Mouse (Mus musculus) bone marrow macrophage, adult 2 months (primary cell): ENCODE measurements around the gene Spats1. TPM values are rescaled to one million over a fixed set of nuclear protein-coding genes. Genes with fewer than 3 reads are reported as not detected.
"Not testable (repeated sequence)": the region's sequence is repeated elsewhere in the genome, so short reads cannot be mapped to it uniquely, and the experiment has no call there.

ENCODE experiments used
- H3K27ac ChIP-seq: 2 replicates; pipeline ENCODE4 v1.5.1; 2012; ENCODE audit warnings: low read depth, low read length; ENCODE audit not compliant: insufficient read depth
- H3K4me1 ChIP-seq: 2 replicates; pipeline ENCODE4 v1.6.1; 2012; ENCODE audit warnings: low read length; ENCODE audit not compliant: control insufficient read depth, insufficient read depth
- H3K4me3 ChIP-seq: 2 replicates; pipeline ENCODE4 v1.5.1; 2012; ENCODE audit warnings: mild to moderate bottlenecking, low read length, moderate library complexity; ENCODE audit not compliant: insufficient read depth
- CTCF ChIP-seq: IDR thresholded peaks from 2 replicates; pipeline ENCODE4 v1.5.1; 2012; ENCODE audit warnings: low read depth, mild to moderate bottlenecking, low read length, moderate library complexity
- POLR2A ChIP-seq: IDR thresholded peaks from 2 replicates; pipeline ENCODE4 v1.6.1; 2012; ENCODE audit warnings: mild to moderate bottlenecking, low read depth, low read length, borderline replicate concordance
- polyA plus RNA-seq: library from polyadenylated mRNA; stranded (reverse); fragments of >200 nt; gene quantifications from 2 replicates; pipeline ENCODE4 v1.2.4, GENCODE M21; 2012; ENCODE audit not compliant: missing spikeins, insufficient read depth, insufficient read length

The Spats1 gene
- polyA plus RNA-seq, 1 experiment = not detected

DNA sequence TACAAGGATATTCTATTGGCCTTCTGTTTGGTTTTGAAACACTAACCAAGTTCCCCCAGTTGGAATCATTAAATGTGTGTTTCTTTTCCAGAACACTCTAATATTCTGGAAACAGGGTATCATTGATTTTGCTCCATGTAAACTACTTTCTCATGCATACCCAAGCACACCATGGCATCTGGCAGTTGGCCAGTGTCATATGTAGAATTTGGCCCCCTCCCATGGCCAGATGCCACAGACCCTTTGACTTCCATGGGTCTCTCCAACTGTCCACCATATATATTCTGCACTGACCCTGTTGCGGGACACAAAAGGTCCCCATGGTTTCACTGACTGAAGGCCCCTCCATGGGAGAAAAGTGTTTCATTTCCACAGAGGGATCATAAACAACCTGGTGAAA is 22.9 kb downstream of the Spats1 start:
- TF ChIP-seq CTCF (no peak), POLR2A (no peak)
- no peak overlapping the region for H3K27ac ChIP-seq
- H3K4me3 ChIP-seq = no peak overlapping the region
- H3K4me1 ChIP-seq = peaks cover 4% of the 10 kb centered on the region; the same call in 1 of the 2 replicates

DNA sequence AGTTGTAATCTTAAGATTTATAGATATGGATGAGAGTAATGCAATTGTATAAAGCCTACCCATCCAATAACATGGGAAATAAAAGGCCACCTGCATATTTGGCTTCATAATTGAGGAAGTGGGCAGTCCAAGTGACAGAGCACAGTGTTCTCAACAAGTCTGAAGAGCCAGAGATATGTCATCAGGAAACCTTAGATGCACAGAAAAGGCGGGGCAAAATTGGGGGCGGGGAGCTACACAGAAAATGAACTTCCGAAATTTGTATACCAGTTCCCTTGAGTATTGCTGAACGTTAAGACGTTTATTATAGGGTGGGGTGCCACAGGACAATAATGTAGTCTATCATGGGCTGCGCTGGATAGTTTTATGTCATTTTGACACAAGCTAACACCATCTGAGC is 25.1 kb downstream of the Spats1 start:
- Histone ChIP-seq H3K4me1 (peaks cover 4% of the 10 kb centered on the region; the same call in 1 of the 2 replicates), H3K4me3 (no peak overlapping the region), H3K27ac (no peak overlapping the region)
- no peak for TF ChIP-seq CTCF
- no peak for TF ChIP-seq POLR2A

DNA sequence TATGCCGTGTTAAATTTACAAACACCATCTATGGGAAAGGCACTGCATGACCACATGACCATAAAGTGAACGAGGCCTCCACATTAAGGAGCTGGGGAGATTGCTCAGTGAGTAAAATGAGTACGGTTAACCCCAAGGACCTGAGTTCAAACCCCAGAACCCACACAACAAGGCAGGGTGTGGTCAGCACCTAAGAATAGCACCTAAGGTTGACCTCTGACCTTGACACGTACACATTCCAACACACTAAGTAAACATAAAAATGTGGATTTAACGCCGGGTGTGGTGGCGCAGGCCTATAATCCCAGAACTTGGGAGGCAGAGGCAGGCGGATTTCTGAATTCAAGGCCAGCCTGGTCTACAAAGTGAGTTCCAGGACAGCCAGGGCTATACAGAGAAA is 25.6 kb downstream of the Spats1 start:
- Histone ChIP-seq H3K4me3 (no peak overlapping the region), H3K27ac (no peak overlapping the region), H3K4me1 (peaks cover 4% of the 10 kb centered on the region; the same call in 1 of the 2 replicates)
- no peak for TF ChIP-seq CTCF
- TF ChIP-seq POLR2A = no peak

DNA sequence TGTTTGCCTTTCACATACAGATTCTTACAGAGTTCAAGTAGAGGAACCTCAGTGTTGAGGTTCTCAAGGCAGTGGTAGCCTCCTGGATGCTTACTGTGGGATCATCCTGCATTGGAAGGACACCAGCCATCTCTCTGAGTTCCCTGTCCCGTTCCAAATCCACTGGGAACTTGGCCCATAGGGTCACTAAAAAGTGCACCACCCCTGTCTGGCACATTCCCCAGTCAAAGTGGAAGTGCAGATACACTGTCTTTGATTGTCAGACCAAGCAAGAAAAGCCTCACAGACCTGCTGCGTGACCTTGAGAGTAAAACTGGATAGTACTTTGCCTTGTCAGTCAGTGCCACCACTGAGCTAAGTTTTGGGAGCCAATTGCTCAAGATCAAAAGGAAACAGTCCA is 28.2 kb downstream of the Spats1 start:
- Histone ChIP-seq H3K4me3 (no peak overlapping the region), H3K27ac (no peak overlapping the region), H3K4me1 (peaks cover 8% of the 10 kb centered on the region)
- TF ChIP-seq CTCF = no peak
- no peak for TF ChIP-seq POLR2A

DNA sequence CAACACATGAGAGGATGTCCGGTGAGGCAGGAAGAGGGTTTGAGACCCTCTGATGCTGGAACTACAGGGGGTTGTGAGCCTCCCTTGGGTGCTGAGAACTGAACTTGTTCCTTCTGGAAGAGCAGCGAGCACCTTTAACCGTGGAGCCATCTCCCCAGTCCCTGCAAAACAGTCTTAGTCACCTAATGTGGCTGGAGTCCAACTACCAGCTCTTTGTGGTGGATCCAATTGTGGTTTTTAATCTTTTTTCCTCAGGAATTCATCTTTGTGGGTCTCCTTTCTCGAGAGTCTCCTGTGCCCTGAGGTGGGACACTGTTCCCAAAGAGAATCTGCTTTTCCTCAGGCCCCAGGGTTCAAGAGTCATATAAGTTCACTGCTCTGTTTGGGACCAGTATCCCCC is 29.3 kb downstream of the Spats1 start:
- TF ChIP-seq CTCF = no peak
- no peak for TF ChIP-seq POLR2A
- Histone ChIP-seq H3K4me3 (no peak overlapping the region), H3K27ac (no peak overlapping the region), H3K4me1 (peaks cover 8% of the 10 kb centered on the region)

DNA sequence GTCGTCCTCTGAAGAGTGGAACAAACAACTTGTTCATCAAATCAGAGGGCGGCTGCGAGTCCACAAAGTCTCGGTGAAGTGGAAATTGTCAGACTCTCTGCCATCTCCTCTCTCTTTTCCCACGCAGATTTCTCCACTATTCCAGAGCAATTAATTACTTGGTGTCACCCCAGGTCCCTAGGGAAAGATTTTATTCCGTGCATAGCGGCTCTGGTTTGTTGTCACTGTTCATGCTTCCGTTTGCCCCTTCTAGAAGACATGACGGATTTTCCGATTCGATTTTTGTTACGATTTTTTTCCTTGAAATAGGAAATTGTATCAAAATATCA is 41.0 kb downstream of the Spats1 start:
- TF ChIP-seq CTCF (no peak), POLR2A (no peak)
- H3K4me3 ChIP-seq = peak overlapping the region; percentile 91
- H3K27ac ChIP-seq = 0 out of 2 replicates have a peak overlapping the region, but pooled peaks have one; percentile 15
- peaks cover 12% of the 10 kb centered on the region for H3K4me1 ChIP-seq

DNA sequence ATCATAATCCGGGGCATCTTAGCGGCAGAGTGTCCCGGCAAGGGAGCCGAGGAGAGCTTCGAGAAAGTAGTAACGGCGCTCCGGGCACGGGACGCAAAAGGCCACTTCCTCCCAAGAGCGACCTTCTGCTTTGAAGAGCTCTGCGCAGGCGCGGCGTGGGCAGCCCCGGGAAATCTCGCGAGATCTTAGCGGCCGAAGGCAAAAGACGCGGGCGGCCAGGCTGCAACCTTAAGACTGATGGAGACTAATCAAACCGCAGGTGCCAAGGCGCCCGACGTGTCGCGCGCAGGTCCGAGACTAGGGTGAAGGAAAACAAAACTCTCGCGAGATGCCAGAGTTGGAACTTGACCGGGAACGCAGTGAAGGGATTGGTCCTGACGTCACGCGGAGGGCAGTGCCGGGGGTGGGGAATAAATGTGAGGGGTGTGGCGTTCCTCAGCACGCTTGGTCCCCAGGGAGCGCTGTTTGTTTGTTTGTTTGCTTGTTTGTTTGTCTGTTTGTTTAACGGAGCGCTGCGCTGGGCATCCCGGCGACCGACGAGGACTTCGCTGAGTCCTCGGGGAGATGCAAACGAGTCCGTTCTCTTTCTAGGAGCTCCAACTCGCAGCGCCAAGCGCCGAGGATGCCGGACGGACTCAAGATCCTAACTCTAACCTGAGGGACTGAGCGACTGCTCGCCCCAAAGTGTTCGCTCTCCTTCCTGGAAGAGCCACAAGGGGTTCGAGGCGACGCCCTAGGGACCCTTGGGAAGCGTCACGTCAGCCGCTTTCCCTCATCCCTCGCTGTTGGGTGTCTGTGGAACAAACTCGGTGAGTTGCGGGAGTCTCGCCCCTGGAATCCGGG is 41.6 kb downstream of the Spats1 start, which contains the start of gene Cdc5l:
TSS of gene Cdc5l (minus strand) at position 319 of the 843 bp plus-strand sequence.
- TF ChIP-seq POLR2A (peak; percentile 82; the same call in 1 of the 2 replicates), CTCF (no peak)
- Histone ChIP-seq H3K4me1 (peaks cover 12% of the 10 kb centered on the region), H3K4me3 (peak within 1 kb of the TSS; percentile 91), H3K27ac (peak within 1 kb of the TSS; percentile 93)

DNA sequence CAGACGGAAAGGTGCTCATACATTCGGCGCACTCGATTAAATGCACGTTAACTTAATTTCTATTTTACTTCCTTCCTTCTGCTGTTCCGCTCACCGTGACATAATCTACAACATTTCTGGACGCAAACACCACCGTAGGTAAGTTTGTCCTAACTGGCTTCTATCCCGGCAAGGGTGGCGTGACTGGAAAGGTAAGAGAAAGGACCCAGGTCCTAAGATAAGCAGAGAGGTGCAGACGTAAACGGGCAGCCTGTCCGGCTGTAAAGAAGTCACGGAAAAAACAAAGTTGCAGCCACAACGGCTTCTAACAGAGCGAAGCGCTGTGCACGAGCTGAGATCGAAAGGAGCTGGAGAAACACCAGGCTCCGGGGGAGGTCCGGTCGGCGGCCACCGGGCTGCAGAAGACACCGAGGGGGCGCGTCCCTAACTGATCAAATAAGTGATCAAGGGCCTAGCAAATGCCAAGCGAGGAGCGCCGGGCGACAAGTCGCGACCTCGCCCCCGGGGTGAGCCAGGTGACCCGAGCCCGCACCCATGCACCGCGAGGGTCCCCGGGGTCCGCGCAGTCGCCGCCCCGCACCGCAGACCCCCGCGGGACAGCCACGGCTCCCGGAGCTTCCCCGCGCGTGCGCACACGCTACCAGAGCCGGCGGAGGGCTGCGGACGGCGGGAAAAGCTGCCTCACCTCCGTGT is 42.4 kb downstream of the Spats1 start:
- TF ChIP-seq POLR2A (no peak), CTCF (no peak)
- H3K4me1 ChIP-seq = peaks cover 12% of the 10 kb centered on the region
- peak overlapping the region; percentile 91 for H3K4me3 ChIP-seq
- peak overlapping the region; percentile 93 for H3K27ac ChIP-seq

DNA sequence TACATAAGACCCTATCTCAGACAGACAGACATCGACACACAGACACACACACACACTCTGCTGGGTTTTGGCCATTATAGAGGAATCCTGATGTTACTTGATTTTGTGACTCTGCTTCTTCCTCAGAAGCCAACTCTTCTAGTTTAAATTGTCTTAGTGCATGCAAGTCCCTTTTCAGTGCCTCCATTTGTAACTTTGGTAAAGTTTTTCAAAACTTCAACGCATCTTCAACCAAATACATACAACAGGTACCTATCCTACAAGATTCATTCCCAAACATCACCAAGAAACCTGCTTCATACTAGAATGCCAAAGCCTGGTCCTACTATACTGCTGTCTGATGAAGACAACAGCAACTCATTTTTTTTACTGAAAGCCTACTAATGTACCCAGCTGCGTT is 43.2 kb downstream of the Spats1 start:
- TF ChIP-seq CTCF = no peak
- no peak for TF ChIP-seq POLR2A
- Histone ChIP-seq H3K4me1 (peaks cover 14% of the 10 kb centered on the region), H3K27ac (no peak overlapping the region), H3K4me3 (peak overlapping the region; percentile 91)

DNA sequence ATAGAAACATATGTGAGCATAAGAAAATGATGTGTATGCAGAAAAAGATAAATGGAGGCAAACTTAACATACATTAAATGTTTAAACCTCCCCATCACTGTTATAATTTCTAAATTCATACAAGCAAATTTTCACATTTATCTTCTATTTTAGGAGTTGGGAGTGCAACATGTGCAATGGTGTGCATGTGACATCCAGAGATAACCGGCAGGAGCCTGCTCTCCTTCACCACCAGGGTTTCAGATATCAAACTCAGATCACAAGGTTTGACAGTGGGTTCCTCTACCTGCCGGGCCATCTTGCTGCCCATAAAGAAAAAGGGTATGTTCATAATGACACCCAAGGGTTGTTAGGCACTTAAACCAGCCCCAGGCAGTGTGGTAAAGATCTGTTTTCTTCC is 57.8 kb downstream of the Spats1 start:
- Histone ChIP-seq H3K27ac (no peak overlapping the region), H3K4me1 (no peaks in the 10 kb centered on the region), H3K4me3 (no peak overlapping the region)
- TF ChIP-seq CTCF (no peak), POLR2A (no peak)

DNA sequence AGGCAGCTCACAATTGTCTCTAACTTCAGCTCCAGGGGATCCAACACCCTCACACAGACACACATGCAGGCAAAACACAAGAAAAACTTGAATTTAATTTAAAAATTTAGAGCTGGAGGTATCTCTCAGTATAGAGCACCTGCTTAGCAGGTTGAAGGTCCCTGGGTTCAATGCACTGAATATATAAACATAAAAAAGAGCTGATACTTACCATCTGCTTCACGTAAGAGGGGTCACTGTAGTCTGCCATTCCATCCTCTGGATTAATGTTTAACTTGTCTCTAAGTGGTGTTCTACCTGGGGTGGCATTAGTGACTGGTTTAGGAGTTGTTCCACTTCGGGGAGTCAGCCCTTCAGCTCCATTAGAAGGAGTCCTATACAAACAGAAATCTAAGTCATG is 63.6 kb downstream of the Spats1 start:
- H3K27ac ChIP-seq, H3K4me3 ChIP-seq, H3K4me1 ChIP-seq: not testable (repeated sequence)
